ENCODE assay signal across 11 mouse cellular contexts in genomic region chr5:14073152-14073551, GRCm38 (mm10). TPM values are rescaled to one million over a fixed set of nuclear protein-coding genes. Genes with fewer than 3 reads are reported as not detected.
DNase-seq lines count a peak whose midpoint lies in the region; ATAC-seq and TF ChIP-seq lines count a peak whose summit lies in the region.
"Had no signal": no experiment of that assay in that cellular context is flagged by ENCODE, and none has a peak within 500 bp of the region (broad histone marks: within the 10 kb centered on the region; RNA-seq: fewer than 3 reads in every experiment).

No protein-coding gene starts in this region.

- no peak for TF ChIP-seq CTCF in lung, postnatal 0 days (IDR thresholded peaks at IDR 0.05)

- H3K9ac ChIP-seq in liver, embryonic 12.5 days, result no peak overlapping the region
- no peak overlapping the region for H3K9ac ChIP-seq in heart, embryonic 14.5 days (ENCODE audit: low read length)
- H3K9ac ChIP-seq in lung, postnatal 0 days (replicated peaks; ENCODE audit: low read depth), result no peak overlapping the region
- no peak overlapping the region for H3K9ac ChIP-seq in forebrain, embryonic 11.5 days (ENCODE audit: low read length)
- H3K9ac ChIP-seq: embryonic facial prominence, embryonic 13.5 days had no signal

- H3K4me2 ChIP-seq in liver, embryonic 12.5 days, result no peak overlapping the region
- peak overlapping the region; percentile 18; the same call in 1 of the 2 replicates for H3K4me2 ChIP-seq in heart, embryonic 14.5 days (ENCODE audit: low read length)
- H3K4me2 ChIP-seq in lung, postnatal 0 days (replicated peaks; ENCODE audit: low read depth, low read length), result no peak overlapping the region
- no peak overlapping the region for H3K4me2 ChIP-seq in forebrain, embryonic 11.5 days (ENCODE audit: low read depth, low read length, severe bottlenecking)
- H3K4me2 ChIP-seq: embryonic facial prominence, embryonic 13.5 days had no signal

- no peak overlapping the region for H3K4me3 ChIP-seq in liver, embryonic 12.5 days
- H3K4me3 ChIP-seq in heart, embryonic 14.5 days (ENCODE audit: control insufficient read depth in 1 of 2, insufficient read depth in 1 of 2, low read depth in 1 of 2, low read length in 2 of 2), result no peak overlapping the region
- no peak overlapping the region for H3K4me3 ChIP-seq in lung, postnatal 0 days (ENCODE audit: low read depth, low read length)
- H3K4me3 ChIP-seq in forebrain, embryonic 11.5 days (ENCODE audit: low read depth, low read length), result no peak overlapping the region
- H3K4me3 ChIP-seq: embryonic facial prominence, embryonic 13.5 days had no signal

- H3K36me3 ChIP-seq in liver, embryonic 12.5 days, result no peaks in the 10 kb centered on the region
- no peaks in the 10 kb centered on the region for H3K36me3 ChIP-seq in heart, embryonic 14.5 days (ENCODE audit: control insufficient read depth, insufficient read depth, low read length)
- H3K36me3 ChIP-seq in lung, postnatal 0 days (ENCODE audit: insufficient read depth, low read length), result no peaks in the 10 kb centered on the region
- H3K36me3 ChIP-seq in forebrain, embryonic 11.5 days (ENCODE audit: control insufficient read depth, insufficient read depth, low read length), result no peaks in the 10 kb centered on the region
- H3K36me3 ChIP-seq: embryonic facial prominence, embryonic 13.5 days had no signal

- DNase-seq in liver (peak; percentile 14), R1 (ENCODE audit: low read depth, low spot score) (peak; percentile 88)
- DNase-seq in lung, postnatal 0 days (ENCODE audit: low spot score), result peak; percentile 23
- DNase-seq in forebrain, embryonic 11.5 days (ENCODE audit: low spot score), result no peak
- no peak for DNase-seq in cerebellum, postnatal 4 days (ENCODE audit: low spot score in 2 of 2)
- no peak for DNase-seq in layer of hippocampus, adult 9-11 months

- H3K9me3 ChIP-seq in liver, embryonic 12.5 days (replicated peaks), result no peaks in the 10 kb centered on the region
- no peaks in the 10 kb centered on the region for H3K9me3 ChIP-seq in heart, embryonic 14.5 days (ENCODE audit: control insufficient read depth, low read length)
- no peaks in the 10 kb centered on the region for H3K9me3 ChIP-seq in lung, postnatal 0 days (ENCODE audit: low read length)
- no peaks in the 10 kb centered on the region for H3K9me3 ChIP-seq in forebrain, embryonic 11.5 days (ENCODE audit: control insufficient read depth, low read length)
- H3K9me3 ChIP-seq: embryonic facial prominence, embryonic 13.5 days had no signal

- ATAC-seq in liver, embryonic 12.5 days, result no peak
- no peak; the same call in 1 of the 2 replicates for ATAC-seq in heart, embryonic 14.5 days (ENCODE audit: insufficient number of reproducible peaks, insufficient read depth, low FRiP score, low read depth)
- no peak for ATAC-seq in lung, postnatal 0 days
- ATAC-seq in forebrain, embryonic 11.5 days (replicated peaks; ENCODE audit: low FRiP score), result no peak

- 0 out of 2 replicates have a peak, but pooled peaks have one; percentile 26 for TF ChIP-seq EP300 in lung, postnatal 0 days (IDR thresholded peaks at IDR 0.05)

- H3K27ac ChIP-seq in liver, embryonic 12.5 days, result no peak overlapping the region
- H3K27ac ChIP-seq in heart, embryonic 14.5 days (replicated peaks in 1 of 2; ENCODE audit: control insufficient read depth in 1 of 2, insufficient read depth in 1 of 2, low read depth in 2 of 2, low read length in 2 of 2), result no peak overlapping the region
- H3K27ac ChIP-seq in lung, postnatal 0 days (ENCODE audit: low read length), result no peak overlapping the region
- H3K27ac ChIP-seq in forebrain, embryonic 11.5 days (ENCODE audit: low read depth, low read length), result no peak overlapping the region
- H3K27ac ChIP-seq: embryonic facial prominence, embryonic 13.5 days; stomach, postnatal 0 days had no signal

- H3K4me1 ChIP-seq in liver, embryonic 12.5 days, result no peaks in the 10 kb centered on the region
- no peaks in the 10 kb centered on the region for H3K4me1 ChIP-seq in heart, embryonic 14.5 days (ENCODE audit: control insufficient read depth in 2 of 2, insufficient read depth in 2 of 2, low read length in 2 of 2)
- no peaks in the 10 kb centered on the region for H3K4me1 ChIP-seq in lung, postnatal 0 days (ENCODE audit: insufficient read depth, low read depth, low read length)
- H3K4me1 ChIP-seq in forebrain, embryonic 11.5 days (replicated peaks; ENCODE audit: control insufficient read depth, insufficient read depth, low read length), result no peaks in the 10 kb centered on the region
- H3K4me1 ChIP-seq: embryonic facial prominence, embryonic 13.5 days had no signal

- WGBS in liver, embryonic 12.5 days (ENCODE audit: insufficient replicate concordance), result 67% methylated on average over 3 of the region's 3 CpGs
- WGBS in heart, embryonic 14.5 days, result 30% methylated on average over 3 of the region's 3 CpGs
- 44% methylated on average over 3 of the region's 3 CpGs for WGBS in lung, postnatal 0 days
- WGBS in forebrain, embryonic 11.5 days, result 90% methylated on average over 3 of the region's 3 CpGs

- H3K27me3 ChIP-seq in liver, embryonic 12.5 days (replicated peaks), result no peaks in the 10 kb centered on the region
- no peaks in the 10 kb centered on the region for H3K27me3 ChIP-seq in heart, embryonic 14.5 days (ENCODE audit: control insufficient read depth, insufficient read depth, low read length)
- no peaks in the 10 kb centered on the region for H3K27me3 ChIP-seq in lung, postnatal 0 days (replicated peaks; ENCODE audit: insufficient read depth, low read length)
- no peaks in the 10 kb centered on the region for H3K27me3 ChIP-seq in forebrain, embryonic 11.5 days (ENCODE audit: control insufficient read depth, insufficient read depth, low read length)
- H3K27me3 ChIP-seq: embryonic facial prominence, embryonic 13.5 days had no signal

RNA-seq across cellular contexts. Expression of gene Sema3e, which starts 48.1 kb away (rescaled TPM):
- polyA plus RNA-seq in liver, embryonic 12.5 days (2016; fragmentation: Nextera tagmentation; extraction: Ambion mirVana), result 0.16 and 0.19 TPM in 2 replicates
- 0.35 and 0.47 TPM in 2 replicates for polyA plus RNA-seq in heart, embryonic 14.5 days (2014; fragmentation: Nextera tagmentation; extraction: Ambion mirVana)
- polyA plus RNA-seq in lung, postnatal 0 days (2015; fragmentation: Nextera tagmentation; extraction: Ambion mirVana), result 18.9 and 29.8 TPM in 2 replicates
- polyA plus RNA-seq in forebrain, embryonic 11.5 days (2014; fragmentation: Nextera tagmentation; extraction: Ambion mirVana), result 1.1 and 1.4 TPM in 2 replicates
- polyA plus RNA-seq: liver, adult 2 months had no signal

Comparison
In these comparisons a context has a peak if more than half of its experiments do, and no peak if none do; other contexts are left out.
1. DNase-seq: peak in liver (single experiment), R1 (single experiment) and lung, postnatal 0 days (single experiment); none in forebrain, embryonic 11.5 days (single experiment), cerebellum, postnatal 4 days (0 of 2) and layer of hippocampus, adult 9-11 months (single experiment).